Mouse (Mus musculus): Measurements from ENCODE around the gene Gm49369. TPM values are rescaled to one million over a fixed set of nuclear protein-coding genes. Genes with fewer than 3 reads are reported as not detected.
"Not testable (repeated sequence)": the region's sequence is repeated elsewhere in the genome, so short reads cannot be mapped to it uniquely, and the experiment has no call there.

The Gm49369 gene
- polyA plus RNA-seq, 1 experiment from 2014 or later, result not detected

DNA sequence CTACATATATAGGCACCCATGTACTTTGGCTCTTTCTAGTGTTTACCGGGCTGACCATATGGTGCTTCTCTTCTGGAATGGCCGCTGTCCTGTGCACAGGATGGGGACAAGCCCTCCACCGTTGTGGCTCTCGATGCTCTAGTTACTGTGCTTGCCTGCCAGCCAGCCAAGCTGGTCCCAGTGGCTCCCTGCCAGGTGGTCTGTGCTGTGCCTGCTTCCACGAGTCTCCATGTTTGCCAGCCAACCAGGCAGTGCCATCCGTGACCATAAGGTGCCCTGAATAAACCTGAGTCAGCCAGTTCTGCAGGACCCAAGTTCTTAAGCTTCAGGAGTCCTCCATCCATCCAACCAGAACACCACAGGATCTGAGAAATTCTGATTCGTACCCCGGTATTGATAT is 47.3 kb downstream of the Gm49369 start:
- Histone ChIP-seq H3K4me1 (peaks cover 18% of the 10 kb centered on the region), H3K27ac (no peak overlapping the region), H3K9ac (no peak overlapping the region), H3K4me3 (no peak overlapping the region), H3K36me3 (no peaks in the 10 kb centered on the region), H3K9me3 (no peaks in the 10 kb centered on the region), H3K4me2 (replicated peaks) (no peak overlapping the region), H3K27me3 (no peaks in the 10 kb centered on the region)
- 86% methylated on average over 8 of the region's 8 CpGs for WGBS
- no peak for ATAC-seq (ENCODE audit: low FRiP score, low read depth)

DNA sequence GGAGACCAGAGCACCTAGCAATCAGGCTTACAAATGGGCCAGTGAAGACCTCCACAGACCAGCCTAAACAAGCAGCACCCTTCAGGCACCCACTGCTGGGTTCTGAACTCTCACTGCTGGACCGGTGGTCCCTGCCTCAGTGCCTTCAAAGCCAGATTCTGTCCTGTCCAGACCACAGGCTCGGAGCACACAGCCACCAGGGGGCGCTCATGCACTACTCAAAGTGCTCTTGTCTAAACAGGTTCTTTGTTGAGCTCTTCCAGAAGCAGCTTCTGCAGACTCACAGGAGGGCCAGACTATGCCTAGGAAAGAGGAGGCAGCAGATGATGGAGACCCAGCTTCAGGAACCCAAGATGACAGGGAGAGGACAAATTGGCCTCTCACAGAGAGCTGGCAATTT is 48.2 kb downstream of the Gm49369 start:
- H3K4me2 ChIP-seq (replicated peaks), result no peak overlapping the region
- H3K9me3 ChIP-seq, result no peaks in the 10 kb centered on the region
- no peak overlapping the region for H3K4me3 ChIP-seq
- WGBS, result 2% methylated on average over 3 of the region's 3 CpGs
- no peaks in the 10 kb centered on the region for H3K27me3 ChIP-seq
- H3K9ac ChIP-seq, result no peak overlapping the region
- peak; percentile 83 for ATAC-seq (ENCODE audit: low FRiP score, low read depth)
- H3K27ac ChIP-seq, result no peak overlapping the region
- H3K4me1 ChIP-seq, result peaks cover 21% of the 10 kb centered on the region
- H3K36me3 ChIP-seq, result no peaks in the 10 kb centered on the region

DNA sequence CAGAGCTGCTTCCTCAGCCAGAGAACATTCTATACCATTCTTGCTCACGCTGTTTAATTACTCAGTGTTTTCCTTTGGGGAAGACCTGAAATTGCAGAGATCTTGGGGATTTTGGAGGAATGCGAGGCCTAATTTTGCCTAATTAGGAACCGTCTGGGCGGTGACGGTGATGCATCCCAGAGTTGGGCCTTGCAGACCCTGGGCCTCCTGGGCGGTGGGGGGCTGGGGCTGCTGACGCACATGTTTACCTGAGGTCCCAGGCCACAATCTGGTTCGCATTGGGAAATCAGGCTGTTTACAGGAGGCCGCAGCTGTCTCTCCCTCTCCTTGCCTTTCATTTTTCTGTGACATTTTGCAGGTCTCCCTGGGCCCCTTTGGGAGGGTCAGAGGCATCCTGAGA is 49.7 kb downstream of the Gm49369 start:
- not testable (repeated sequence) for ATAC-seq (ENCODE audit: low FRiP score, low read depth); H3K9ac ChIP-seq; H3K9me3 ChIP-seq; H3K4me3 ChIP-seq; H3K27me3 ChIP-seq; H3K36me3 ChIP-seq; H3K4me2 ChIP-seq (replicated peaks)
- WGBS, result 31% methylated on average over 5 of the region's 9 CpGs
- Histone ChIP-seq H3K4me1 (peaks cover 21% of the 10 kb centered on the region), H3K27ac (peak overlapping the region; percentile 69; the same call in 1 of the 2 replicates)

DNA sequence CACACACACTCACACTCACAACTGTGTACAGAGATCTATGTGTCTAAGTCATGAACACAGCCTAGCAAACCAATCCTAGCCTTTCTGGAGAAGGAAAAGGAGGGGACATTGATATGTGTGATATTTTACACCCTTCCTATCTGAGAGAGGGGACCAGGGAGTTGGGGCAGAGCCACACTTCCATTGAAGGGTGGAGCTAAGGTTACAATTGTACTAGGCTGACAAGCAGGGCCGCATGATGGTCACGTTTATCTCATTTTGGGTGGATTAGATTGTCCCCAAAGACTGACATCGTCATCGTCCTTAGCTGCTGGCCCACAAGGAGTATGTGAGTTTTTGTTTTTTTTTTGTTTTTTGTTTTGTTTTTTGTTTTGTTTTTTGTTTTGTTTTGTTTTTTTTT is 51.2 kb downstream of the Gm49369 start:
- no peak overlapping the region for H3K9ac ChIP-seq
- no peak overlapping the region for H3K27ac ChIP-seq
- peaks cover 21% of the 10 kb centered on the region for H3K4me1 ChIP-seq
- no peak for ATAC-seq (ENCODE audit: low FRiP score, low read depth)
- H3K4me2 ChIP-seq (replicated peaks), result no peak overlapping the region
- WGBS, result 68% methylated on average over 4 of the region's 4 CpGs
- no peak overlapping the region for H3K4me3 ChIP-seq
- no peaks in the 10 kb centered on the region for H3K36me3 ChIP-seq
- H3K9me3 ChIP-seq, result no peaks in the 10 kb centered on the region
- no peaks in the 10 kb centered on the region for H3K27me3 ChIP-seq

DNA sequence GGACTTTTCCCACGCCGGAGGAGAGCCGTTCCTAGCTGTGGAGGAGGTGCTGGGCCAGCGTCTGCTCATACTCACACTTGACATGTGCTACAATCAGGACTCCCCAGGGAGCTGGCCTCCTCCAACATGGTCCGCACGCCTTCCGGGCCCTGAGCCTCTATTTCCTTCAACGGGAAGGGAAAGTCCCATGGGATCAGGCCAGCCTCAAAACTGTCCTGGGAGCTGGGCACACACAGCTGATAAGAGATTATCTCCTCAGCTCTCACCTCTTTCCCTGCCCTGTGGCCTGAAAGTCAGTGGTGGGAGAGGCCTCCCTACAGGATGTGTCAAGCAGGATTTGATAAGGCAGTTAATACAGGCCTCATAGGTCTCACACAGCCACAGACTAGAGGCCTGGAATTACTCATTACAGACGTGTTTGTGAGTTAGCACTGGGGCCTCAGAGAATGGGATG is 52.2 kb downstream of the Gm49369 start:
- ATAC-seq (ENCODE audit: low FRiP score, low read depth), result no peak
- Histone ChIP-seq H3K9me3 (no peaks in the 10 kb centered on the region), H3K4me1 (peaks cover 21% of the 10 kb centered on the region), H3K27me3 (no peaks in the 10 kb centered on the region), H3K9ac (no peak overlapping the region), H3K4me2 (replicated peaks) (no peak overlapping the region), H3K4me3 (no peak overlapping the region), H3K27ac (no peak overlapping the region), H3K36me3 (no peaks in the 10 kb centered on the region)
- WGBS, result 41% methylated on average over 9 of the region's 9 CpGs

DNA sequence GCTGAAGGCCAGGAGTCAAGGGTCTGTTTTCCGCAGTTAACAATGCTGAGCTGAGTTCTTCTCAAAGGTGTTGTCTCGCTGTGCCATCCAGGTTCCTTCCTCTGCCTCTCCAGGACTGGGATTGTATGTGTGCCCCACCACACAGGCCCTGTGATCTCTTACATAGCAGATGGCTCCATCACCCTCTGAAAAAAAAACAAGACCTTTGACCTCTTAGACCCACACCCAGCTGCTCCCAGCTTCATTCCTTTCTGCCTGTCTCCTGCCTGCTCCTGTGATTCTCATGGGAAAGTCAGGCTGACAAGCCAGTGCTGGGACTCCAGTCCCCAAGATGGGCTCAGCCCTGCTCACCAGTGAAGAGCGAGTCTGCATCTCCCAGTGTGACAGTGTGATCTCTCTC is 54.0 kb downstream of the Gm49369 start:
- H3K4me2 ChIP-seq (replicated peaks), result no peak overlapping the region
- WGBS, result 56% methylated on average over 3 of the region's 3 CpGs
- H3K4me1 ChIP-seq, result peaks cover 11% of the 10 kb centered on the region
- H3K4me3 ChIP-seq, result no peak overlapping the region
- ATAC-seq (ENCODE audit: low FRiP score, low read depth), result no peak
- no peaks in the 10 kb centered on the region for H3K36me3 ChIP-seq
- no peaks in the 10 kb centered on the region for H3K27me3 ChIP-seq
- H3K27ac ChIP-seq, result no peak overlapping the region
- H3K9me3 ChIP-seq, result no peaks in the 10 kb centered on the region
- H3K9ac ChIP-seq, result no peak overlapping the region

DNA sequence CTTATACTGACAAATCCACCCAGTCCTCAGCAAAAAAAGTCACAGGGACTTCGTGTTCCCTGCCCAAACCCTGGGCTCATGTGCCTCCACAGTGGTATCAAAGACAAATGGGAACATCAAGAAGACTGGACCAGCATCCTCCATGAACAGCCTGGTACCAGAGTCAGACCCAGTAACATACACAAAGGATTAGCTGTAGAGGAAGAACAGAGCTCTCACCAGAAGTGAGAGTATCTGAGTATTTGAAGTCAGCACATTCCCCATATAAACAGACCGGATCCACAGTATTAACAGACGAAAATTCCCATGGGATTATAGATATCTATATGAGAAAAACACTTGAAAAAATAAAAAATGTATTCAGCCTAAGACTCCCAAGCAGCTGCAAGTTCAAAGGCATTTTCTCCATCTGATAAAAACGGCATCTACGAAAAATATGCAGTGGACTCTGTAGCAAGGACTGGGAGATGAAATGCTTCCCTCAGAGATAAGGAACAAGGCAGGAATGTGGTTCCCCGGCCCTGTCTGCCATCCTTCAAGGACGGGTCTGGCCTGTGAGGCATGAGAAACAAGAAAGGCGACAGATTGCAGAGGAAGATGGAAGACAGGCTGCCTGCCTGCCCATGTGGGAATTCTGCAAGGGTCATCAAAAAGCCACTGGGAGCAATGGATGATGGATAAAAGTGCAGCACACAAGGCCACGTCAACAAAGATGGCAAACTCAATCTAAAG is 55.6 kb downstream of the Gm49369 start:
- Histone ChIP-seq H3K36me3 (no peaks in the 10 kb centered on the region), H3K27me3 (no peaks in the 10 kb centered on the region), H3K27ac (no peak overlapping the region), H3K4me1 (peaks cover 10% of the 10 kb centered on the region), H3K9me3 (no peaks in the 10 kb centered on the region), H3K9ac (no peak overlapping the region), H3K4me3 (no peak overlapping the region), H3K4me2 (replicated peaks) (no peak overlapping the region)
- ATAC-seq (ENCODE audit: low FRiP score, low read depth), result no peak
- WGBS, result 37% methylated on average over 9 of the region's 9 CpGs

DNA sequence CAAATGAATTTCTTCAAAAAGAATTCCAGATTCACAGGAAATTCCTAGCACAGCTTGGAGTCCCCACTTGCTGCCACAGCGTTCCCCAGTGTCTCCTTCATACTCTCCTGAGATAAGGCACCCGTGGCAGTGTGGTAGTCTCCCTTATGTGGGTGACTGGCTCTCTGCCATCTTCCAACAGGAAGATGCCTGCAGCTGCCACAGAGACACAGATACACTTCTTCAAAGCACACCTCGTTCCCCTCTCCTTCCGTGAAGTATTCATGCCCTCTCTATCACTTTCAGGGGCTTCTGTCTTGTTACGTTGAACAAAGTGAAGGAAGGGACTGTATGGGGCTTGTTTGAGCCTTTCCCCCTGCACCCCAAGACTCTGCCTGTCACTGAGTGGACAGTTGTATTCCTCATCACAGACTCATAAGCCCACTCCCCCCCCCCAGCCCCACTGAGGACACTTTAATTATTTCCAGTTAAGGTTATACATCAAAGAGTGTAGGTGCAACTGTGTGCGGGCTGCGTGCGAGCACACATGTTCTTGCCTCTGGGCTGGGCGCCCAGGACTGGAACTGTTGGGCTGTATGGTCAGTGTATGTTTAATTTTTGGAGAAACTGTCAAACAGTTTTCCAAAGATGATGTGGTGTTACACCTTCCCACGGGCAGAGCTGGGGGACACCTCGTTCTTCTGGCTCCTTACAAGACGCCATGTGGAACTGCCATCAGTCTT is 58.9 kb downstream of the Gm49369 start:
- Histone ChIP-seq H3K9ac (no peak overlapping the region), H3K27me3 (no peaks in the 10 kb centered on the region), H3K4me1 (peaks cover 13% of the 10 kb centered on the region), H3K36me3 (no peaks in the 10 kb centered on the region), H3K4me3 (no peak overlapping the region), H3K27ac (no peak overlapping the region), H3K4me2 (replicated peaks) (no peak overlapping the region), H3K9me3 (no peaks in the 10 kb centered on the region)
- no peak for ATAC-seq (ENCODE audit: low FRiP score, low read depth)
- WGBS, result 72% methylated on average over 12 of the region's 12 CpGs

DNA sequence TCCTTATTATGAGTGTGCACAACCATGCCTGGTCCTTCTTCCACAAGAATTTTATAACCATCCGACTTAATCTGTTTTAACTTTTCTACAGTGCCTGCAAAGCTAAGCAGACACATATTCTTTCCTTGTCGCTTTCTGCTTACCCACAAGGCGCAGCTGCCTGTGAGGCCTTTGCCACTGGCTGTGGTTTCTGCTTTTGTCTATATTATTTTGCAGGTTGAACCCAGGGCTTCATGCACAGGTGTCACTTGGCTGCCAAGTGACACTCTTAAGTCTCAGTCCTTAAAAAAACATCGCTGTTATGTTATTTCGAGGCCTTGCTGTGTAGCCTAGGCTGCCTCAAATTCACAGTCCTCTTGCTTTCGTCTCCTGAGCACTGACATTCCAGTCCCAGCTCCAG is 59.8 kb downstream of the Gm49369 start:
- no peak for ATAC-seq (ENCODE audit: low FRiP score, low read depth)
- no peaks in the 10 kb centered on the region for H3K9me3 ChIP-seq
- no peaks in the 10 kb centered on the region for H3K36me3 ChIP-seq
- 83% methylated on average over 6 of the region's 6 CpGs for WGBS
- no peak overlapping the region for H3K9ac ChIP-seq
- H3K4me2 ChIP-seq (replicated peaks), result no peak overlapping the region
- H3K4me1 ChIP-seq, result peaks cover 13% of the 10 kb centered on the region
- H3K27me3 ChIP-seq, result no peaks in the 10 kb centered on the region
- no peak overlapping the region for H3K27ac ChIP-seq
- H3K4me3 ChIP-seq, result no peak overlapping the region

DNA sequence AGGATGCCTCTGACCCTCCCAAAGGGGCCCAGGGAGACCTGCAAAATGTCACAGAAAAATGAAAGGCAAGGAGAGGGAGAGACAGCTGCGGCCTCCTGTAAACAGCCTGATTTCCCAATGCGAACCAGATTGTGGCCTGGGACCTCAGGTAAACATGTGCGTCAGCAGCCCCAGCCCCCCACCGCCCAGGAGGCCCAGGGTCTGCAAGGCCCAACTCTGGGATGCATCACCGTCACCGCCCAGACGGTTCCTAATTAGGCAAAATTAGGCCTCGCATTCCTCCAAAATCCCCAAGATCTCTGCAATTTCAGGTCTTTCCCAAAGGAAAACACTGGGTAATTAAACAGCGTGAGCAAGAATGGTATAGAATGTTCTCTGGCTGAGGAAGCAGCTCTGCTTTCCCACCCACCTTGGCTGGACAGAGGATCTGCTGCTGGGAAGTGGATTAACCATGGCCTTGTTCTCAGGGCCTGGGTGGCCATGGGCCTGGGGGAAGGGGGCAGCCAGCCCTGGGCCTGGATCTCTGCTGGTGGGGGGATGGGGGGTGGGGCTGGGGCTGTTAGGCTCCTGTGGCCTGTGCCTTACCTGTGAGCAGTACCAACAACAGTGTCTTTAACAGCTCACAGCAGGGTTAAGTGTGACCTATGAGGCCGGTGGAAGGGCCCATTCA is 60.7 kb downstream of the Gm49369 start:
- not testable (repeated sequence) for H3K4me3 ChIP-seq; H3K9me3 ChIP-seq; H3K27me3 ChIP-seq; H3K9ac ChIP-seq; H3K36me3 ChIP-seq; H3K4me2 ChIP-seq (replicated peaks); ATAC-seq (ENCODE audit: low FRiP score, low read depth)
- peaks cover 15% of the 10 kb centered on the region for H3K4me1 ChIP-seq
- WGBS, result 23% methylated on average over 7 of the region's 10 CpGs
- H3K27ac ChIP-seq, result peak overlapping the region; percentile 63

Measured in limb, embryonic 13.5 days (tissue).